Mouse (Mus musculus) lung, postnatal 0 days (tissue): ENCODE measurements around the gene Gucy1a1. TPM values are rescaled to one million over a fixed set of nuclear protein-coding genes. Genes with fewer than 3 reads are reported as not detected.

Experiments used
- ATAC-seq: fragments of 200-750 bp; cut with Nextera tagmentation; 2 replicates; pipeline ENCODE4 v1.8.0; 2017; ENCODE audit warnings: moderate library complexity
- DNase-seq: peaks from one replicate; pipeline ENCODE4 v3.0.0-alpha.2; 2016; ENCODE audit warnings: low spot score
- H3K27ac ChIP-seq: fragments of 300-500 bp; sonication (generic); 2 replicates; pipeline ENCODE4 v1.5.1; 2014; ENCODE audit warnings: antibody characterized with exemption, mild to moderate bottlenecking, low read length, mixed read lengths
- H3K27me3 ChIP-seq: fragments of 300-500 bp; sonication (generic); replicated peaks from 2 replicates; pipeline ENCODE4 v1.6.1; 2014; ENCODE audit warnings: low read length, mixed read lengths; ENCODE audit not compliant: insufficient read depth
- H3K36me3 ChIP-seq: fragments of 300-500 bp; sonication (generic); 2 replicates; pipeline ENCODE4 v1.6.1; 2014; ENCODE audit warnings: low read length, mixed read lengths; ENCODE audit not compliant: insufficient read depth
- H3K4me1 ChIP-seq: fragments of 300-500 bp; sonication (generic); 2 replicates; pipeline ENCODE4 v1.6.1; 2014; ENCODE audit warnings: antibody characterized with exemption, low read depth, low read length, mixed read lengths; ENCODE audit not compliant: insufficient read depth
- H3K4me2 ChIP-seq: fragments of 300-500 bp; sonication (generic); replicated peaks from 2 replicates; pipeline ENCODE4 v1.6.1; 2014; ENCODE audit warnings: low read depth, mild to moderate bottlenecking, low read length, moderate library complexity, mixed read lengths
- H3K4me3 ChIP-seq: fragments of 300-500 bp; sonication (generic); 2 replicates; pipeline ENCODE4 v1.5.1; 2014; ENCODE audit warnings: low read depth, low read length
- H3K9ac ChIP-seq: fragments of 300-500 bp; sonication (generic); replicated peaks from 2 replicates; pipeline ENCODE4 v1.6.1; 2014; ENCODE audit warnings: low read depth, mild to moderate bottlenecking
- H3K9me3 ChIP-seq: fragments of 300-500 bp; sonication (generic); 2 replicates; pipeline ENCODE4 v1.6.1; 2016; ENCODE audit warnings: low read length, mixed read lengths
- CTCF ChIP-seq: IDR thresholded peaks from 2 replicates; pipeline ENCODE4 v1.5.1; 2016; ENCODE audit warnings: antibody characterized with exemption, mild to moderate bottlenecking
- EP300 ChIP-seq: IDR thresholded peaks from 2 replicates; pipeline ENCODE4 v1.6.1; 2016; ENCODE audit warnings: antibody characterized with exemption, mild to moderate bottlenecking, control low read depth
- WGBS: fragments of 180-500 bp; shearing (Covaris S2); extraction: QIAGEN DNeasy Blood & Tissue Kit; methylation state at CpG from one replicate; pipeline ENCODE4 v1.1.7; 2014; 5-methylcytosine and 5-hydroxymethylcytosine counted together
- polyA plus RNA-seq: library from polyadenylated mRNA; unstranded; fragments of >200 nt; fragmentation: Nextera tagmentation; extraction: Ambion mirVana; gene quantifications from 2 replicates; pipeline ENCODE4 v1.2.1, GENCODE M21; 2015

The Gucy1a1 gene
- polyA plus RNA-seq: 101 and 107 TPM in 2 replicates

GRCm38 (mm10) chr3:82145126-82145901 is at the start of gene Gucy1a1:
Gene Gucy1a1 (minus strand): TSS chr3:82145789.
- peak within 1 kb of the TSS; percentile 49 for H3K4me3 ChIP-seq
- H3K4me2 ChIP-seq: peak within 1 kb of the TSS; percentile 76
- under 1% methylated on average over 35 of the region's 36 CpGs for WGBS
- peak within 1 kb of the TSS; percentile 48 for H3K9ac ChIP-seq
- ATAC-seq (peak; percentile 83), DNase-seq (peak; percentile 63)
- peak within 1 kb of the TSS; percentile 52 for H3K27ac ChIP-seq
- H3K27me3 ChIP-seq: no peaks in the 10 kb centered on the region
- no peaks in the 10 kb centered on the region; the same call in 1 of the 2 replicates for H3K4me1 ChIP-seq
- no peaks in the 10 kb centered on the region for H3K9me3 ChIP-seq
- no peaks in the 10 kb centered on the region for H3K36me3 ChIP-seq
- TF ChIP-seq CTCF: no peak
- TF ChIP-seq EP300: no peak

- Histone ChIP-seq H3K9ac (no peak overlapping the region), H3K4me2 (no peak overlapping the region), H3K27ac (no peak overlapping the region), H3K36me3 (no peaks in the 10 kb centered on the region), H3K4me1 (no peaks in the 10 kb centered on the region), H3K27me3 (no peaks in the 10 kb centered on the region), H3K4me3 (no peak overlapping the region), H3K9me3 (no peaks in the 10 kb centered on the region)
- WGBS: 32% methylated on average over 1 of the region's 1 CpGs
- ATAC-seq: no peak
- DNase-seq: peak; percentile 21
- TF ChIP-seq EP300 (peak; percentile 41; the same call in 1 of the 2 replicates), CTCF (no peak)
These were observed 46.1 kb upstream of the Gucy1a1 start for GRCm38 (mm10) chr3:82191559-82192245.

DNA sequence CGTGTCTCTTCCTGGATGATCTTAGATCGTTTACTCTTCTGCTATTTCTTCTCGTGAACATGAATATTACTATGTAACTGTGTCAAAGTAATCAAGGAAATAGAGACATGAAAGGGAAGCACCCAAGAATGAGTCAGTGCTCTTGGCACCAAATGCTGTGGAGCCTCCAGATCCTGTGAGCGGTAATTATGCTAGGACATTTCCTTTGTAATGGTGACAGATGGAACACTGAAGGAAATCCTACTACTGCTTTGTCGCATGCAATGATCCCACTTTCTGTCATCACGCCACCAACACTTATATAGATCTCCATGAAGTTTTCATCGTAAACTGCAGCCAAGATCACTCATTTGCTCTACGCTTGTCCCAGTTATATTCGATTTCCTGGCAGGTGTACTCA is 40.0 kb upstream of the Gucy1a1 start:
- no peak for TF ChIP-seq EP300
- no peak for TF ChIP-seq CTCF
- no peaks in the 10 kb centered on the region for H3K36me3 ChIP-seq
- H3K4me2 ChIP-seq: no peak overlapping the region
- no peaks in the 10 kb centered on the region for H3K27me3 ChIP-seq
- no peak overlapping the region for H3K9ac ChIP-seq
- no peak overlapping the region for H3K4me3 ChIP-seq
- H3K27ac ChIP-seq: no peak overlapping the region
- 69% methylated on average over 9 of the region's 9 CpGs for WGBS
- no peaks in the 10 kb centered on the region for H3K9me3 ChIP-seq
- ATAC-seq (peak; percentile 40), DNase-seq (peak; percentile 17)
- no peaks in the 10 kb centered on the region for H3K4me1 ChIP-seq

GRCm38 (mm10) chr3:82181500-82181899 is 35.9 kb upstream of the Gucy1a1 start:
- Histone ChIP-seq H3K4me2 (no peak overlapping the region), H3K4me1 (no peaks in the 10 kb centered on the region), H3K36me3 (no peaks in the 10 kb centered on the region), H3K27me3 (no peaks in the 10 kb centered on the region), H3K27ac (no peak overlapping the region), H3K9ac (no peak overlapping the region), H3K9me3 (no peaks in the 10 kb centered on the region), H3K4me3 (no peak overlapping the region)
- DNase-seq: no peak
- TF ChIP-seq EP300 (0 out of 2 replicates have a peak, but pooled peaks have one; percentile 32), CTCF (no peak)
- no peak for ATAC-seq

DNA sequence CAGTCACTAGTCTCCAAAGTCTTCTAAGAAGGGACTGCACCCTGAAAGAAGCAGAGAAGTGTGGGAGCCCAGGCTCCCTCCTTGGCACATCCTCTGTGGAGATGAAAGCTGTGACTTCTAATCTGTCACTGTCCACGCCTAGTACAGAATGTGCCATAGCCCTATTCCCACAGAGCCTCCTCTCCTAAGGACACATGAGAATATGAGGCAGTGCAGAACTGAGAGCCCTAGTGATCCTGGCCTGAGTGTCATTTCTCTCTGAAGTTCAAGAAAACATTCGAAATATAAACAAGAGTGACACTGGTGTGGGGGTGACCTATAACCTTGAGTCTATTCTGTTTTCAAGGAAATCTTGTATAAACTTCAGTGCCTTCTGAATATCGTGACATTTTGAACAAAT is 34.7 kb upstream of the Gucy1a1 start:
- Histone ChIP-seq H3K36me3 (no peaks in the 10 kb centered on the region), H3K9me3 (no peaks in the 10 kb centered on the region), H3K4me2 (no peak overlapping the region), H3K27ac (no peak overlapping the region), H3K27me3 (no peaks in the 10 kb centered on the region), H3K4me3 (no peak overlapping the region), H3K4me1 (no peaks in the 10 kb centered on the region), H3K9ac (no peak overlapping the region)
- 39% methylated on average over 3 of the region's 3 CpGs for WGBS
- ATAC-seq (peak; percentile 91), DNase-seq (peak; percentile 55)
- TF ChIP-seq CTCF (no peak), EP300 (peak; percentile 85)

DNA sequence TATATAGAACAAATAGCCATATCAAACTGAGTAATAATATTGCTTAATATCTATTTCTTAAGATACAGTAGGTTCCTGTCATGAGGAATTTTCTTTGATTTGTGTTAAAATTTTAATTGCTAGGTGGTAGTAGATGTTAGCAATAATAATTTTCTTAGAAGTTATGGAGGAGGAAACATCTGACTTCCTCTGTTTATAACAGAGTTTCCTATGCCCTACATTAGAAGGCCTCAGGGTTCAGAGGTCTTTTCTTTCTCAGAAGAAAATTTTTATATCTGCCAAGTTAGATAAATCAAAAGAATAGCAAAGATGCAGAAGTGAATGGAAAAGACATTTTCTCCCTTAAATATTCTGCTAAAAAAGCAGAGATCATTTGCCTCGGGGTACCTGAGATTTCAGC is 29.9 kb upstream of the Gucy1a1 start:
- Histone ChIP-seq H3K27me3 (no peaks in the 10 kb centered on the region), H3K4me1 (no peaks in the 10 kb centered on the region), H3K9me3 (no peaks in the 10 kb centered on the region), H3K9ac (no peak overlapping the region), H3K27ac (no peak overlapping the region), H3K4me3 (no peak overlapping the region), H3K4me2 (no peak overlapping the region), H3K36me3 (no peaks in the 10 kb centered on the region)
- peak; percentile 26 for DNase-seq
- TF ChIP-seq EP300 (peak; percentile 62; the same call in 1 of the 2 replicates), CTCF (no peak)
- no peak for ATAC-seq
- WGBS: 29% methylated on average over 1 of the region's 1 CpGs
